Mouse (Mus musculus): ENCODE measurements around the gene Avil. TPM values are rescaled to one million over a fixed set of nuclear protein-coding genes. Genes with fewer than 3 reads are reported as not detected.

Gene Avil
- total and polyA plus RNA-seq, 3 experiments, result 2.7 to 20.0 (median 8.2) TPM

GRCm38 (mm10) chr10:127030336-127031296 lies 30.1 kb downstream of the Avil start, which contains the start of gene Tsfm (continued):
- TF ChIP-seq KAT2A (IDR thresholded peaks at IDR 0.05; ENCODE audit: insufficient replicate concordance, low read length) (peak; percentile 82; the same call in 1 of the 2 replicates), TBP (conservative IDR thresholded peaks at IDR 0.05; ENCODE audit: low read depth, low read length) (peak; percentile 50; the same call in 1 of the 2 replicates), POLR2AphosphoS2 (IDR thresholded peaks at IDR 0.05; ENCODE audit: low read depth, low read length) (no peak; the same call in 1 of the 2 replicates), SIN3A (IDR thresholded peaks at IDR 0.05; ENCODE audit: low read length) (peak; percentile 85), GABPA (IDR thresholded peaks at IDR 0.05; ENCODE audit: insufficient replicate concordance, low read depth, low read length) (peak; percentile 35; the same call in 1 of the 2 replicates), MXI1 (IDR thresholded peaks at IDR 0.05; ENCODE audit: low read depth, low read length) (peak; percentile 92), CHD2 (IDR thresholded peaks at IDR 0.05; ENCODE audit: low read length) (peak; percentile 54; the same call in 1 of the 2 replicates), CTCF (conservative IDR thresholded peaks at IDR 0.05 in 1 of 2, IDR thresholded peaks at IDR 0.05 in 1 of 2; ENCODE audit: low read depth in 2 of 2, low read length in 2 of 2) (peak; percentile 60 to 92), ZKSCAN1 (IDR thresholded peaks at IDR 0.05; ENCODE audit: borderline replicate concordance, low read depth, low read length) (no peak)

GRCm38 (mm10) chr10:127033301-127033741 lies 32.8 kb downstream of the Avil start:
- TF ChIP-seq NRF1 (IDR thresholded peaks at IDR 0.05; ENCODE audit: low read depth, low read length), result no peak
- TF ChIP-seq ETS1 (conservative IDR thresholded peaks at IDR 0.05; ENCODE audit: low read depth, low read length), result no peak
- no peak for TF ChIP-seq MAFK (IDR thresholded peaks at IDR 0.05; ENCODE audit: insufficient replicate concordance, low read length)
- TF ChIP-seq TCF12 (IDR thresholded peaks at IDR 0.05; ENCODE audit: low read depth, low read length), result no peak
- no peak for TF ChIP-seq RCOR1 (conservative IDR thresholded peaks at IDR 0.05; ENCODE audit: low read depth, low read length)
- TF ChIP-seq UBTF (IDR thresholded peaks at IDR 0.05; ENCODE audit: low read depth, low read length), result no peak
- no peak for TF ChIP-seq ZC3H11A (IDR thresholded peaks at IDR 0.05; ENCODE audit: low read depth, low read length)
- TF ChIP-seq GABPA (IDR thresholded peaks at IDR 0.05; ENCODE audit: insufficient replicate concordance, low read depth, low read length), result no peak
- TF ChIP-seq RAD21 (IDR thresholded peaks at IDR 0.05; ENCODE audit: low read depth, low read length), result no peak
- no peak for TF ChIP-seq USF1 (IDR thresholded peaks at IDR 0.05; ENCODE audit: low read depth, low read length)
- no peak for TF ChIP-seq HCFC1 (IDR thresholded peaks at IDR 0.05; ENCODE audit: low read depth, low read length)
- TF ChIP-seq MXI1 (IDR thresholded peaks at IDR 0.05; ENCODE audit: low read depth, low read length), result no peak
- no peak for TF ChIP-seq MEF2A (IDR thresholded peaks at IDR 0.05; ENCODE audit: borderline replicate concordance, low read depth, low read length)
- Histone ChIP-seq H3K79me2 (replicated peaks; ENCODE audit: control insufficient read depth, extremely low read depth, insufficient read depth, poor library complexity, severe bottlenecking) (peaks cover 2% of the 10 kb centered on the region; the same call in 1 of the 2 replicates), H3K27ac (ENCODE audit: insufficient read depth, low read depth) (no peak overlapping the region), H3K27me3 (replicated peaks) (no peaks in the 10 kb centered on the region), H3K4me1 (ENCODE audit: control insufficient read depth in 1 of 2, insufficient read depth in 2 of 2) (peaks cover 4 to 16% of the 10 kb centered on the region in 2 experiments), H3K4me3 (replicated peaks in 1 of 3; ENCODE audit: low read depth in 2 of 3, low read length in 2 of 3, poor library complexity in 1 of 3) (no peak overlapping the region), H3K9ac (ENCODE audit: insufficient read depth, low read depth) (no peak overlapping the region), H3K36me3 (replicated peaks in 1 of 2; ENCODE audit: control insufficient read depth in 1 of 2, insufficient read depth in 1 of 2, low read length in 1 of 2) (peaks cover 10 to 35% of the 10 kb centered on the region in 2 experiments), H3K4me2 (ENCODE audit: insufficient read depth, low read depth, poor library complexity, severe bottlenecking) (no peak overlapping the region), H3K9me3 (replicated peaks; ENCODE audit: low read length) (no peaks in the 10 kb centered on the region)
- no peak for DNase-seq (ENCODE audit: extremely low read depth)
- in situ Hi-C loops (cut with MboI; ENCODE audit: low pct_ligation_motif_present, low pct_unique_long_range_greater_than_20kb, low sequenced_read_pairs), result no loop called here
- dilution Hi-C loops (cut with MboI; ENCODE audit: extremely low pct_ligation_motif_present, extremely low pct_unique_long_range_greater_than_20kb, low sequenced_read_pairs), result no loop called here
